Mouse (Mus musculus) spleen, adult 12 weeks (tissue): ENCODE results near the gene Cdh4.

Experiments used
- DNase-seq: peaks from one replicate; pipeline ENCODE4 v3.0.0; 2022; ENCODE audit warnings: low spot score

Gene Cdh4

DNA sequence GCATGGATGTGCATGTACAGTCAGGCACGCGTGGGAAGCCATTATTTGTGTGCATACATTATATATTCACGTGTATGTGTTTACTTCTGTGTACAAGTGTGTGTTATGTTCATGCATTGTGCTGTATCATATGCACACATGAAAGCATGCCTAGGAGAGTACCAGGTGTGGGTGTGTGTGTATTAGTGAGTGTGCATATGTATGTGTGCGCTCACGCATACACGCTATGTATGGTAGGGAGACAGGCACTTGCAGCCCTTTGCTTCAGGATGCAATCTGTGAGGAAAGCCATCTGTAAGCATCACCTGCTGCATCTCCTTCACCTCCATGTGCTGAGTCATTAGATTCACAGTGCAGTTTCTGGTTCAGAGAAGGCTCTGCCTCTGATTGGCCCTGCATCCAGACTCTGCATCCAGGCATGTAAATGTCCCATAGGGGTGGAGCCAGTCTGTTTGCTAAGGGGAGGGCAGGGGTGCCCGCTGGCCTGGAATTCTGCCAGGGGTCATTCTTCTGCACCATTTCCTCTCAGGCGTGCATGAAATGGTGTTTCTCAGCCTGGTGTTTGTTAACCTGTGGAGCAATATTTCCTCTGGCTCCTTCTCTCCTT, 25.7 kb downstream of the Cdh4 start:
- DNase-seq, result no peak

DNA sequence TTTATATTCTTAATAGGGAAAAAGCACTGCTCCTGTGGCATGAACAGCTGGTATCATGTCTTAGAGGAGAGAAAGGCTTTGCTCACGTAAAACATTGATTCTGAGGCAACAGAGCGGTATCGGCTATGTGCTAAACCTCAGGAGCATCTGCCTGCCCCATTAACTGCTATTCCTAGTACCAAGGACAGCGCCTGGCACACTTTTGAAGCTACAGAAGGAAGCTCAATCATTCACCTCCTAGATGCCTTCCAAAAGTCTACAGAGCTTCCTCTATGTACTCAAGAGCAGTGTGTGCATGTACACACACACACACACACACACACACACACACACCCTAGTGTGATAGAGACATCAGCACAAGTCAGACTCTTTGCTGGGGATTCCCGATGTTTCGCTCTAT, 34.4 kb downstream of the Cdh4 start:
- DNase-seq, result no peak

- no peak for DNase-seq
Observed at GRCm38 (mm10) chr2:179480800-179481200, 38.6 kb downstream of the Cdh4 start.

DNA sequence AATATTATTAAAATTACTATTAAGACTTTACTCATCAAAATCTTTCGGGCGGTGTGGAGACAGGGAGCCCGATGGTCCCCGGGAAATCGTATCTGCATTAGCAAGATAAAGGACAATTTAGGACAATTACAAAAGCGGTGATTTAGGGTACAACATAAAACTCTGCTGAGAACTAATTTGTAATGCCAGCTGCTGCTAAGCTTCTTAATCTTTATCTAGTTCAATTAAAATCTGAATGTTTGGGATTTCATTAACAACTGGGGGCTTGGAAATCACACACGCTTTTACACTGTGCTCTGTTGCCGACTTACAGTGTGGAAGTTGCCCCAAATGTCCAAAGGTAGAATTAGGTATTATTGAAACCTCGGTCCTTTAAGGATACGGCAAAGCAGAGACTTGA, 39.1 kb downstream of the Cdh4 start:
- DNase-seq, result no peak

DNA sequence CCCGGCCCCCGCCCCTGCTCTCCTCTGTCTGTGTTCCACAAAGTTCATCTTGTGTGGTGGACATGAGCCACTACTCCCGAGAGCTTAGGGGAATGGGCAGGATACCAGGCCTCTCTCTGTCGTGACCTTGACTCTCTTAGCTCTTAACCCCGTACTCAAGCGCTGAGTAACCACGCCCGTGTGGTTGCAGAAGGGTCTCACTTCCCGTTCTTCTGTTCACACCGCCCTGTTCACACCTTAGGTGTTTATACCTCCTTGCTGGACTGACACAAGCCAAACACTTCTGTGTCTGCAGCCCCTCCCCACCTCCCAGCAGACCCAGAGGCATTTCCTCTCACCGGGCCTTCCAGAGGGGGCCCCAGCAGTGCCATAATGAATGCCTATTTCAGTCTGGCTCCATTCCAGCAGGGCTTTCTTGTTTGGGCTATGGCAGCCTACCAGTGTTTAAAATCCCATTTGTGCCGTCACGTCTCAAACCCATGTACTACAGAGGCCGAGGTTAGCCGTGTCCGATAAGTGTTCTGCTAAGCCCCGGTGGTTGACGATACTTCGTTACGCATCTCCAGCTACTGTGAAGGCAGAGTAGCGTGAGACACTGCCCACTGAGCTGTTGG, 46.4 kb downstream of the Cdh4 start:
- DNase-seq, result no peak

DNA sequence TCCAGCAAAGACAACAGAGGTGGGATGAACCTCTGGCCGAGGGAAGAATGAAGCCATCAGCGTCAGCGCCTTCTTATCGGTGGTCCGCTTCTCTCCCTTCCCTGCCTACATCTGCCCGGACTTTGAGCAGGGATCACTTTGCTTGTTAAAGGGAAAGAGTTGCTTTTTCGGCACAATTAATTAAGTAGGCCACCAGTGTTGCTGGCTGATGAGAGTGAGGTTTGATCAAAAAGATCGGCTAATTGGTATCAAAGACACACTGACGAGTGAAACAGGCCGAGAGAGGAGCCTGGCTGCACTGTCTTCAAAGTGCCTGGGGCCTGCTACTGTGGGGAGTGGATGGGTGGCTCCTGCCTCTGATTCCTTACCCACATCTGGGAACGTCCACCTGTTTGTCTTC, 49.7 kb downstream of the Cdh4 start:
- no peak for DNase-seq

- no peak for DNase-seq
Observed at GRCm38 (mm10) chr2:179494276-179494675, 52.0 kb downstream of the Cdh4 start.

DNA sequence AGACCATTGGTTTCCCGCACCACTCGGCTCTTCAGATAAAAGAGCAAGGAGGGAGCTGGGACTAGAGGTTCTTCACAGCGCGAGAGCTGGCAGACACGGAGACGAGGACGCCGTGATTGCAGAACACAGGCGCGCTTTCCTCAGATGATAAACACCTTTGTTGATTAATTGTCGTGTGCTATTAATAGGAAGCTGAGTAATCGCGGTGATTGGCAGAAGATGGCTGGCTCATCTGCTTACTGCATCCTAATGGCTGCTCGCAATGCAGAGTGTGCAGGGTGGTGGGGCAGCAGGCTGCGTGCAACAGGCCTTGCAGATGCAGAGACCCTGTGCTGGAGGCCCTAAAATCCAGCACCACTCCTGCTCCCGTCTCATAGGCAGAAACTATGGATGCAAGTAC, 68.2 kb downstream of the Cdh4 start:
- DNase-seq, result no peak

DNA sequence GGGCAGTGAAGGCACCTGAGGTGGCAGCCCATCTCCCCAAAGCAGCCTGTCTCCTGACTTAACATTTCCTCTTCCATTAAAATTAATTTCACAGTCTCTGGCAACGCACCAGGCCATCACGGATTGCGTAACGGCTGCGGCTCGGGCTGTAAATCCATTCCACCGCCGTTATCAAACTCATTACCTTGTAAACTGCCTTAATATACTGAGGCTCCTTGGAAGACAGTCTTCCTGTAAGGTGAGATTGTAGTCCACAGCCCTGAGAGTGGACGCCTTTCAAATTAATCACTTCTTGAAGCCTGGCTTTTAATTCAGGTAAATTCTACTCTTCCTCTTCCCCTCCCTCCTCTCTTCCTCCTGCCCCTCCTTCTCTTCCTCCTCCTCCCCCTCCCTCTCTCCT, 74.3 kb downstream of the Cdh4 start:
- DNase-seq, result no peak

- no peak for DNase-seq
Observed at GRCm38 (mm10) chr2:179518456-179519032, 76.3 kb downstream of the Cdh4 start.

DNA sequence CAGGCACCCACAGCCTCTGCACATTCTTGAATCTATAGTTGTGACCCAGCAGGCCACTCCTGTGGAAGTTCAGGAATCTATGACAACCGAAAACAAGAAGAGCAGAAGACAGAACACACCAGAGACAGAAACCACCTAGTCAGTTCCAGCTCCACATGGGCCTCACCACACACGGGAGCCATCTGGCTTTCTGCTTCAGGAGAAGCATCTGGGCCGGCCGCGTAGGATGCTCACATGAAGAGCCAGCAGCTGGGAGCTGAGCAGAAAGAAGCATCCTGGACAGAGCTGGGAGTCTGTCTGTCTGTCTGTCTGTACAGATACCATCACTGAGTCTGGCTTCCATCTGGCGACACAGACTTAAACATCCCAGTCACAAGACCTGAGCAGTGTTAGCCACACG, 76.9 kb downstream of the Cdh4 start:
- no peak for DNase-seq

- DNase-seq, result no peak
Observed at GRCm38 (mm10) chr2:179519931-179520330, 77.7 kb downstream of the Cdh4 start.

DNA sequence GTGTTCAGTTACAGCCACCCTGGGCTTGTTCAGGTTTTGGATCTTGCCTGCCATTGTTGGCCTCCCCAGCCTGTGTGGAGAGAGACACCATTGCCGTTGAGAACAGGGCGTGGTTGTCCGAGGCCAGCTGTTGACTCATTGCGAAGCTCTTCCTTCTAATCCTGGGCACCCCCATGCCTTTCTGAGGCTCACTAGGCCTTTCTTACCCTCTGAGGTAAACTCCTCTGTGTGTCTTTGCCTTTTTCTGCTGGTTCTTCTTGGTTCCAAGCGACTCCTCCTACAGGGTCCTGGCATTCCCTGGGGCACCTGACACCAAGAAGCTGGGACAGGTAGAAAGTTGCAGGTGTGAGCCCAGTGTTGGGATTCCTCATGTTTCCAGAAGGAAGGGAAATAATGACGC, 78.7 kb downstream of the Cdh4 start:
- no peak for DNase-seq

- no peak for DNase-seq
Observed at GRCm38 (mm10) chr2:179521444-179521843, 79.2 kb downstream of the Cdh4 start.

DNA sequence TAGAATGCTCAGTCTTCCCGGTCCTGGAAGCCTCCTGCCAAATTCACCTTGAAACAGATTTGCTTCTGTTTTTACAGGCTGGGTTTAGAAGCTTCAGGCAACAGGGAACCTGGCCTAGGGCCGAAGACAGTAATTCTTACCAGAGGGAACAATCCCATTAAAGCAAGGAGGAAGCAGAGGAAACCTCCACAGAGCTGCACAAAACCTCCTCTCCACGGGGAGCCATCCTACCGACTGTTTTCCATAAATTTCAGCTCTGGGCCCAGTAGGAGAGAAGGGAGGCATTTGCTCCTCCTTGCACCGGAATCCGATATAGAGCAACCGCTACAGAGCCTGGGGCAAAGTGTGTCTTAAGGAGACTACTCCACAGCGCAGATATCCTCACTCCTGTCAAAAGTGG, 79.9 kb downstream of the Cdh4 start:
- DNase-seq, result no peak

DNA sequence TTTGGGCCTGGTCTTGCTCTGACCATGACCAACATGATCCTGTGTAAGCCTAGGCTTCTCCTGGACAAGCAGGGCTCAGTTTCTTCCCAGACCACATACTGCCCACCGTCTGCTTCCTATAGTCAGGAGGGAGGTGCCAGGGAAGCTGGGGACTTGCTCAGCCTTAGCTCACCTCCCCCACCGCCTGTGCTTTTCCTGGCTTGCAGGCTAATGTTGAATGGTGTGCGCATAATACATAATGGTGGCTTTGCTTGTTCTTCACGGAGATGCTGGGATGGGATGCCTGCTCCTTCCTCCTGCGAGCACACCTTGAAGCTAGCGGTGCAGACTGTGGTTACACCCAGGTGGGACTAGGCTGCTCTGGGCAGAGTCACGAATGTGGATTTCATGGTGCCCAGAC, 84.7 kb downstream of the Cdh4 start:
- no peak for DNase-seq

- no peak for DNase-seq
Observed at GRCm38 (mm10) chr2:179530436-179531040, 88.3 kb downstream of the Cdh4 start.

GRCm38 (mm10) chr2:179533196-179533595, 91.0 kb downstream of the Cdh4 start:
- DNase-seq, result no peak

GRCm38 (mm10) chr2:179533881-179534280, 91.7 kb downstream of the Cdh4 start:
- no peak for DNase-seq

- DNase-seq, result no peak
Observed at GRCm38 (mm10) chr2:179535204-179535603, 93.0 kb downstream of the Cdh4 start.

DNA sequence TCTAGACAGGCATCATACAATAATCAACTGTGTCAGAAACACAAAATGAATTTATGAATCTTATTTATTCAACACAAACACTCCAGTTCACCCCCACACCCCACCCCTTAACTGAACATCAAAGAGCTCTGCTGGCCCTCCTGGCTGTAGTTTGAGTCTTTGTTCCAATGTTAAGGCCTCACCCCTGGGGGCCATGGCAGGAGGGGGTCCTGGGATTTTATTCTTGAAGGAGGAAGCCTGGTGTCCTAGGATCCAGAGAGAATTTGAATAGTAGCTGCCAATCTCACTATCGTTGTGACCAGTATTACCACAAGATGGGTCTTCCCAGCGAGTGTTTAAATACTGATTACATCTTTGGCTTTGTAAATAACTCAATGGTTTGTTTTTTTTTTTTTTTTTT, 94.5 kb downstream of the Cdh4 start:
- no peak for DNase-seq

GRCm38 (mm10) chr2:179537390-179537789, 95.2 kb downstream of the Cdh4 start:
- DNase-seq, result no peak

DNA sequence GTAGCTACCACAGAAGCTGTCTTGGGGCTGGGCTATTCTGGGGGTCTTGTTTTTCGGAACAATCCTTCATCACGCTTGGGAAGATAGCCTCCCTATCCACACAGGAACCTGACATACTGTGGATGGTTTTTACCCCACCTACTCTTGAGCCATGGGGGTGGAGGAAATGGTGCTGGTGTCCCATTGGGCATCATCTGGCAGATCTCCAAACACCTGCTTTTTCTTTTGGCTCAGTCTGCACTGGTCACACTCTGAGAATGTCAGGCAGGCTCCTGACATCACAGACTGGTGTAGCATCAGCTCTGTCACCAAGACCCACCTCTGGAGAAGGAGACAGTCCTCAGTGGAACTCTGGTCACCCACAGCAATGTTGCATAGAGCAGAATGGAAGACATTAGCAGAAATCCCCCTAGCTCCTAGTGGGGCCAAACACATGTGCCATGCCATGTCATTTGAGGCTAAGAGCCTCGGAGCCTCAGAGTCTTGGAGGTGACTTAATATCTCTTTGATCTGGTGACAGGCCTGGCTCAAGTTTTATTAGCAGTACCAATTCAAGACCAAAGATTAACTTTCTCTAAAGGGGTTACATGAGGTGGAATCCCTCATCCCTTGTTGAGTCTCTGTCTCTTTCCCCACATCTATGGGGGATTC, 95.7 kb downstream of the Cdh4 start:
- no peak for DNase-seq
